Mouse (Mus musculus) brain, adult 2 months (tissue): ENCODE results near the gene Zmynd10.

Experiments
- DNase-seq: peaks from one replicate; pipeline ENCODE4 v3.0.0; 2011; ENCODE audit warnings: low read depth, low spot score

Zmynd10 gene

GRCm38 (mm10) chr9:107539940-107540339, 7.2 kb upstream of the Zmynd10 start:
- no peak for DNase-seq

GRCm38 (mm10) chr9:107540420-107540819, 6.7 kb upstream of the Zmynd10 start:
- no peak for DNase-seq

- no peak for DNase-seq
These were observed 6.1 kb upstream of the Zmynd10 start for GRCm38 (mm10) chr9:107541005-107541404.

GRCm38 (mm10) chr9:107541474-107542351, 5.4 kb upstream of the Zmynd10 start, which contains the start of the genes Cyb561d2 and Nprl2:
Gene Cyb561d2, minus strand, starts transcription at chr9:107542193.
Gene Nprl2, plus strand, starts transcription at chr9:107542226.
- peak; percentile 97 for DNase-seq

- DNase-seq = no peak
These were observed 4.8 kb upstream of the Zmynd10 start for GRCm38 (mm10) chr9:107542352-107542686.

- no peak for DNase-seq
These were observed 4.4 kb upstream of the Zmynd10 start for GRCm38 (mm10) chr9:107542721-107543120.

GRCm38 (mm10) chr9:107543299-107543698, 3.8 kb upstream of the Zmynd10 start:
- DNase-seq = no peak

- no peak for DNase-seq
These were observed 2.9 kb upstream of the Zmynd10 start for GRCm38 (mm10) chr9:107544196-107544700.

GRCm38 (mm10) chr9:107544729-107545128, 2.4 kb upstream of the Zmynd10 start:
- DNase-seq = no peak

- no peak for DNase-seq
These were observed 1.9 kb upstream of the Zmynd10 start for GRCm38 (mm10) chr9:107545199-107545598.

- DNase-seq = peak; percentile 84
These were observed 1.5 kb upstream of the Zmynd10 start for GRCm38 (mm10) chr9:107545602-107546001.

GRCm38 (mm10) chr9:107547957-107548356, 859 bp downstream of the Zmynd10 start:
- no peak for DNase-seq

- DNase-seq = no peak
These were observed 1.7 kb downstream of the Zmynd10 start for GRCm38 (mm10) chr9:107548820-107549219.

GRCm38 (mm10) chr9:107549297-107550074, 2.4 kb downstream of the Zmynd10 start:
- DNase-seq = no peak

GRCm38 (mm10) chr9:107550491-107551116, 3.5 kb downstream of the Zmynd10 start:
- no peak for DNase-seq

- DNase-seq = no peak
These were observed 4.2 kb downstream of the Zmynd10 start, which contains the start of gene Rassf1 for GRCm38 (mm10) chr9:107551117-107551889. Gene Rassf1, plus strand, starts transcription at chr9:107551555.

GRCm38 (mm10) chr9:107551890-107552355, 4.8 kb downstream of the Zmynd10 start:
- no peak for DNase-seq

- no peak for DNase-seq
These were observed 5.7 kb downstream of the Zmynd10 start for GRCm38 (mm10) chr9:107552690-107553393.

GRCm38 (mm10) chr9:107553541-107554318, 6.6 kb downstream of the Zmynd10 start:
- DNase-seq = no peak
